Mouse (Mus musculus): ENCODE results near the gene Srcin1.

- TF ChIP-seq CTCF (IDR thresholded peaks at IDR 0.05; ENCODE audit: control insufficient read depth, insufficient read depth, insufficient read length) (no peak), MYOD1 (IDR thresholded peaks at IDR 0.05; ENCODE audit: control insufficient read depth, insufficient read length, low read depth) (no peak), CEBPB (IDR thresholded peaks at IDR 0.05; ENCODE audit: low read depth) (no peak), MYOG (IDR thresholded peaks at IDR 0.05; ENCODE audit: control insufficient read depth, extremely low read depth, insufficient read length) (no peak), MAX (IDR thresholded peaks at IDR 0.05) (no peak), USF1 (IDR thresholded peaks at IDR 0.05; ENCODE audit: low read depth) (no peak)
These were observed 40.7 kb downstream of the Srcin1 start for GRCm38 (mm10) chr11:97535308-97535630.

Data from C2C12 (cell line).